Mouse (Mus musculus) heart, adult 8-10 months (tissue): ENCODE results near the gene Olfr5. TPM values are rescaled to one million over a fixed set of nuclear protein-coding genes. Genes with fewer than 3 reads are reported as not detected.
"Not testable (repeated sequence)": the region's sequence is repeated elsewhere in the genome, so short reads cannot be mapped to it uniquely, and the experiment has no call there.

Source experiments
- DNase-seq: peaks from one replicate; pipeline ENCODE4 v3.0.0; 2022; ENCODE audit warnings: low spot score
- total RNA-seq, 4 experiments: library from RNA; stranded (reverse); gene quantifications; 2 replicates each; pipeline ENCODE4 v1.2.4; 2022

Olfr5 gene
- total RNA-seq: not detected

- DNase-seq: no peak
Measured at GRCm38 (mm10) chr7:6486841-6487240, at the start of gene Olfr5. TSS of gene Olfr5 (minus strand) at chr7:6486941.

- no peak for DNase-seq
Measured at GRCm38 (mm10) chr7:6526141-6526540, 39.4 kb upstream of the Olfr5 start.

GRCm38 (mm10) chr7:6525001-6525400, 38.3 kb upstream of the Olfr5 start:
- no peak for DNase-seq

GRCm38 (mm10) chr7:6522850-6523249, 36.1 kb upstream of the Olfr5 start, which contains the start of gene Olfr1349:
TSS of gene Olfr1349 (minus strand) at chr7:6522950.
- no peak for DNase-seq

- DNase-seq: no peak
Measured at GRCm38 (mm10) chr7:6521666-6522065, 34.9 kb upstream of the Olfr5 start.

GRCm38 (mm10) chr7:6508648-6509047, 21.9 kb upstream of the Olfr5 start, which contains the start of gene Olfr1348:
TSS of gene Olfr1348 (minus strand) at chr7:6508748.
- no peak for DNase-seq

- no peak for DNase-seq
Measured at GRCm38 (mm10) chr7:6499655-6500054, 12.9 kb upstream of the Olfr5 start, which contains the start of gene Olfr1347. TSS of gene Olfr1347 (minus strand) at chr7:6499755.

GRCm38 (mm10) chr7:6477633-6478032, 9.1 kb downstream of the Olfr5 start:
- DNase-seq: not testable (repeated sequence)

- no peak for DNase-seq
Measured at GRCm38 (mm10) chr7:6466951-6467350, 19.8 kb downstream of the Olfr5 start, which contains the start of gene Olfr1346. TSS of gene Olfr1346 (plus strand) at chr7:6467101.

- DNase-seq: no peak
Measured at GRCm38 (mm10) chr7:6456399-6456798, 30.3 kb downstream of the Olfr5 start.

- no peak for DNase-seq
Measured at GRCm38 (mm10) chr7:6455868-6456267, 30.9 kb downstream of the Olfr5 start, which contains the start of gene Olfr1336. TSS of gene Olfr1336 (plus strand) at chr7:6456168.

- DNase-seq: no peak
Measured at GRCm38 (mm10) chr7:6447771-6448170, 39.0 kb downstream of the Olfr5 start.

GRCm38 (mm10) chr7:6441173-6441572, 45.6 kb downstream of the Olfr5 start:
- DNase-seq: no peak

GRCm38 (mm10) chr7:6438388-6438787, 48.4 kb downstream of the Olfr5 start, which contains the start of gene Olfr1344:
TSS of gene Olfr1344 (plus strand) at chr7:6438688.
- no peak for DNase-seq

- DNase-seq: peak; percentile 10
Measured at GRCm38 (mm10) chr7:6430342-6430741, 56.4 kb downstream of the Olfr5 start.

- no peak for DNase-seq
Measured at GRCm38 (mm10) chr7:6429381-6429780, 57.4 kb downstream of the Olfr5 start.

Other genes starting within 250 kb of the Olfr5 start
- gene Epp13, start 234.2 kb downstream of the Olfr5 start, total RNA-seq: not detected
- 1 to 10 TPM; 2.9 to 4.9 (median 4.2) TPM for gene Zfp667, start 200.4 kb downstream of the Olfr5 start, total RNA-seq
- gene Zfp583, start 155.7 kb downstream of the Olfr5 start, total RNA-seq: 1 to 10 TPM; 1.7 to 3.2 (median 1.9) TPM
- under 1 TPM; 0.17 to 0.44 (median 0.32) TPM for gene Gm3854, start 143.2 kb downstream of the Olfr5 start, total RNA-seq
- 1 to 10 TPM; 2.2 to 3.8 (median 2.9) TPM for gene Zfp78, start 123.7 kb downstream of the Olfr5 start, total RNA-seq
- 1 to 10 TPM; 2.2 to 5.0 (median 3.2) TPM for gene Zfp28, start 103.6 kb downstream of the Olfr5 start, total RNA-seq
- not detected for gene Smim17, start 88.2 kb downstream of the Olfr5 start, total RNA-seq
- not detected for gene Gm20715, start 76.7 kb downstream of the Olfr5 start, total RNA-seq
- not detected for gene Olfr1344, start 48.3 kb downstream of the Olfr5 start, total RNA-seq
- not detected for gene Olfr1336, start 30.8 kb downstream of the Olfr5 start, total RNA-seq
- not detected for gene Olfr1346, start 19.8 kb downstream of the Olfr5 start, total RNA-seq
- gene Olfr1347, start 12.8 kb upstream of the Olfr5 start, total RNA-seq: not detected
- gene Olfr1348, start 21.8 kb upstream of the Olfr5 start, total RNA-seq: not detected
- not detected for gene Olfr1349, start 36.0 kb upstream of the Olfr5 start, total RNA-seq
- not detected for gene Olfr1350, start 77.9 kb upstream of the Olfr5 start, total RNA-seq
- gene Zim1, start 209.5 kb upstream of the Olfr5 start, total RNA-seq: 1 to 10 TPM; 2.3 to 4.0 (median 3.2) TPM
- gene Peg3, start 243.5 kb upstream of the Olfr5 start, total RNA-seq: 1 to 10 TPM; 3.1 to 5.9 (median 4.3) TPM
- not detected for gene Usp29, start 243.6 kb upstream of the Olfr5 start, total RNA-seq